Mouse (Mus musculus) MEL (cell line): ENCODE results near the gene Brd1. TPM values are rescaled to one million over a fixed set of nuclear protein-coding genes. Genes with fewer than 3 reads are reported as not detected.
A peak's percentile ranks its signal among the peaks of the same experiment; 100 is the strongest.
"Not testable (repeated sequence)": the region's sequence is repeated elsewhere in the genome, so short reads cannot be mapped to it uniquely, and the experiment has no call there.

Source experiments
- DNase-seq: peaks from one replicate; pipeline ENCODE4 v3.0.0; 2011; ENCODE audit warnings: low read depth, low spot score
- H3K27ac ChIP-seq: 2 replicates; pipeline ENCODE4 v1.5.1; 2012; ENCODE audit warnings: low read depth, mild to moderate bottlenecking, control low read depth, low read length, moderate library complexity; ENCODE audit not compliant: control insufficient read depth
- H3K27me3 ChIP-seq, 2 experiments: fragments of 150-350 bp in 1 of 2; sonication (generic) in 1 of 2; 2 replicates each; pipeline ENCODE4 v1.6.1; 2012; ENCODE audit warnings: low read length in 2 of 2, mild to moderate bottlenecking in 2 of 2, improper control_type of control experiment in 1 of 2, moderate library complexity in 1 of 2; ENCODE audit not compliant: insufficient read depth in 2 of 2, control insufficient read depth in 1 of 2
- H3K36me3 ChIP-seq, 2 experiments: 2 replicates each; pipeline ENCODE4 v1.6.1; 2012 to 2014; ENCODE audit warnings: low read length in 2 of 2, improper control_type of control experiment in 1 of 2, inconsistent platforms in 1 of 2, mild to moderate bottlenecking in 1 of 2; ENCODE audit not compliant: insufficient read depth in 2 of 2, control insufficient read depth in 1 of 2
- H3K4me1 ChIP-seq, 2 experiments: fragments of 150-350 bp in 1 of 2; sonication (generic) in 1 of 2; 2 replicates each; pipeline ENCODE4 v1.6.1; 2012; ENCODE audit warnings: low read length in 2 of 2, improper control_type of control experiment in 1 of 2, mild to moderate bottlenecking in 1 of 2; ENCODE audit not compliant: insufficient read depth in 2 of 2, control insufficient read depth in 1 of 2
- H3K4me3 ChIP-seq, 2 experiments: fragments of 150-350 bp in 1 of 2; sonication (generic) in 1 of 2; 2 replicates each; pipeline ENCODE4 v1.5.1; 2012; ENCODE audit warnings: low read depth in 2 of 2, low read length in 2 of 2, mild to moderate bottlenecking in 2 of 2, moderate library complexity in 2 of 2, control low read depth in 1 of 2, improper control_type of control experiment in 1 of 2; ENCODE audit not compliant: control insufficient read depth in 1 of 2, insufficient read depth in 1 of 2
- H3K79me2 ChIP-seq: 2 replicates; pipeline ENCODE4 v1.6.1; 2012; ENCODE audit warnings: mild to moderate bottlenecking, low read length, moderate library complexity; ENCODE audit not compliant: control insufficient read depth, poor library complexity, insufficient read depth
- H3K9ac ChIP-seq: 2 replicates; pipeline ENCODE4 v1.6.1; 2012; ENCODE audit warnings: low read depth, mild to moderate bottlenecking, control low read depth, low read length, moderate library complexity; ENCODE audit not compliant: control insufficient read depth, poor library complexity, severe bottlenecking
- H3K9me3 ChIP-seq: fragments of 150-350 bp; sonication (generic); replicated peaks from 2 replicates; pipeline ENCODE4 v1.6.1; 2012; ENCODE audit warnings: mild to moderate bottlenecking, low read length, improper control_type of control experiment, moderate library complexity; ENCODE audit not compliant: insufficient read depth
- CTCF ChIP-seq, 3 experiments: IDR thresholded peaks in 2 of 3; conservative IDR thresholded peaks in 1 of 3; 2 replicates each; pipeline ENCODE4 v1.5.1; 2011 to 2012; ENCODE audit warnings: low read length in 3 of 3, low read depth in 2 of 3, mild to moderate bottlenecking in 2 of 3, improper control_type of control experiment in 1 of 3, inconsistent platforms in 1 of 3, mixed read lengths in 1 of 3, moderate library complexity in 1 of 3; ENCODE audit not compliant: control insufficient read depth in 1 of 3, insufficient read depth in 1 of 3, poor library complexity in 1 of 3, severe bottlenecking in 1 of 3
- E2F4 ChIP-seq: IDR thresholded peaks from 2 replicates; pipeline ENCODE4 v1.6.1; 2011; ENCODE audit warnings: low read depth, low read length, improper control_type of control experiment, borderline replicate concordance
- GATA1 ChIP-seq: IDR thresholded peaks from 2 replicates; pipeline ENCODE4 v1.6.1; 2011; ENCODE audit warnings: low read depth, low read length, improper control_type of control experiment
- MAZ ChIP-seq: IDR thresholded peaks from 2 replicates; pipeline ENCODE4 v1.6.1; 2012; ENCODE audit warnings: low read depth, mild to moderate bottlenecking, inconsistent platforms, low read length, improper control_type of control experiment
- MYC ChIP-seq: IDR thresholded peaks from 2 replicates; pipeline ENCODE4 v1.6.1; 2011; ENCODE audit warnings: low read depth, mild to moderate bottlenecking, low read length, improper control_type of control experiment, moderate library complexity
- POLR2AphosphoS2 ChIP-seq: IDR thresholded peaks from 2 replicates; pipeline ENCODE4 v1.6.1; 2011; ENCODE audit warnings: low read length, improper control_type of control experiment
- SMC3 ChIP-seq: IDR thresholded peaks from 2 replicates; pipeline ENCODE4 v1.6.1; 2011; ENCODE audit warnings: low read depth, low read length, improper control_type of control experiment
- ZNF384 ChIP-seq: IDR thresholded peaks from 2 replicates; pipeline ENCODE4 v1.6.1; 2012; ENCODE audit warnings: low read depth, mild to moderate bottlenecking, inconsistent platforms, low read length, improper control_type of control experiment
- polyA plus RNA-seq, 2 experiments: library from polyadenylated mRNA; stranded (reverse) in 1 of 2; unstranded in 1 of 2; fragments of >175 nt in 1 of 2; fragments of >200 nt in 1 of 2; gene quantifications; 2 replicates each; pipeline versions ENCODE4 v1.2.1 to v1.2.4; 2012; ENCODE audit warnings: low replicate concordance in 2 of 2, low read depth in 1 of 2; ENCODE audit not compliant: insufficient read length in 2 of 2, insufficient read depth in 1 of 2, missing spikeins in 1 of 2
- total RNA-seq: library from RNA; depleted of rRNA; stranded (reverse); fragments of 300-350 nt; gene quantifications from 2 replicates; pipeline ENCODE4 v1.2.3, GENCODE M21; 2012

Brd1 gene
- total and polyA plus RNA-seq, 3 experiments, result 33.7 to 72.7 (median 43.1) TPM

GRCm38 (mm10) chr15:88774630-88775029 is 40.6 kb upstream of the Brd1 start:
- not testable (repeated sequence) for DNase-seq, H3K9ac ChIP-seq
- H3K36me3 ChIP-seq, result peaks cover 0 to 19% of the 10 kb centered on the region in 2 experiments; a peak in 3 of 4 replicates

GRCm38 (mm10) chr15:88768537-88768936 is 34.5 kb upstream of the Brd1 start:
- Histone ChIP-seq H3K36me3 (peaks cover 0 to 18% of the 10 kb centered on the region in 2 experiments), H3K4me3 (no peak overlapping the region), H3K79me2 (peaks cover 4% of the 10 kb centered on the region; the same call in 1 of the 2 replicates), H3K9ac (no peak overlapping the region), H3K27ac (no peak overlapping the region), H3K4me1 (no peaks in the 10 kb centered on the region), H3K27me3 (no peaks in the 10 kb centered on the region), H3K9me3 (no peaks in the 10 kb centered on the region)
- DNase-seq, result no peak
- TF ChIP-seq POLR2AphosphoS2 (no peak), GATA1 (no peak), E2F4 (no peak), MAZ (no peak), MYC (no peak)

More at GRCm38 (mm10) chr15:88774630-88775029, 40.6 kb upstream of the Brd1 start:
- not testable (repeated sequence) for H3K27ac ChIP-seq, H3K9me3 ChIP-seq, H3K4me1 ChIP-seq, H3K4me3 ChIP-seq
- peak; percentile 84 for TF ChIP-seq ZNF384
- peak; percentile 58; the same call in 1 of the 2 replicates for TF ChIP-seq MYC
- peak in 2 of 3 experiments; percentile 16 to 34; a peak in 3 of 6 replicates for TF ChIP-seq CTCF (IDR thresholded peaks at IDR 0.05 in 2 of 3, conservative IDR thresholded peaks at IDR 0.05 in 1 of 3; ENCODE audit: control insufficient read depth in 1 of 3, insufficient read depth in 1 of 3, low read depth in 2 of 3, low read length in 3 of 3, poor library complexity in 1 of 3, severe bottlenecking in 1 of 3)
- 0 out of 2 replicates have a peak, but pooled peaks have one; percentile 4 for TF ChIP-seq SMC3
- TF ChIP-seq, all 39 proteins: peak for 4; not testable (repeated sequence) for 35
- H3K79me2 ChIP-seq, H3K27me3 ChIP-seq: not testable (repeated sequence)

- H3K27ac ChIP-seq, H3K9ac ChIP-seq, H3K4me1 ChIP-seq: not testable (repeated sequence)
- H3K36me3 ChIP-seq, result peaks cover 7 to 29% of the 10 kb centered on the region in 2 experiments
- peak in 2 of 3 experiments; percentile 39 to 53; a peak in 5 of 6 replicates for TF ChIP-seq CTCF (IDR thresholded peaks at IDR 0.05 in 2 of 3, conservative IDR thresholded peaks at IDR 0.05 in 1 of 3; ENCODE audit: control insufficient read depth in 1 of 3, insufficient read depth in 1 of 3, low read depth in 2 of 3, low read length in 3 of 3, poor library complexity in 1 of 3, severe bottlenecking in 1 of 3)
- TF ChIP-seq, all 39 proteins: peak for 1; not testable (repeated sequence) for 38
- H3K79me2 ChIP-seq, H3K9me3 ChIP-seq, H3K4me3 ChIP-seq, H3K27me3 ChIP-seq: not testable (repeated sequence)
- peak; percentile 55 for DNase-seq
Observed at GRCm38 (mm10) chr15:88766139-88766538, 32.1 kb upstream of the Brd1 start.
